Mouse (Mus musculus) mouse embryonic stem cell (cell line): ENCODE data around the gene Olfr866.

Source experiments
- in situ Hi-C, 2 experiments: fragments of 300-500 bp; cut with MboI; formaldehyde crosslinking; loops; 1 replicate in 1 of 2; 3 replicates in 1 of 2; pipeline ENCODE4 v1.14.3; 2019 to 2020; ENCODE audit warnings: low sequenced_read_pairs in 2 of 2, low pct_unique_long_range_greater_than_20kb in 1 of 2, mixed read lengths in 1 of 2; ENCODE audit not compliant: unreplicated experiment in 1 of 2

Gene Olfr866

DNA sequence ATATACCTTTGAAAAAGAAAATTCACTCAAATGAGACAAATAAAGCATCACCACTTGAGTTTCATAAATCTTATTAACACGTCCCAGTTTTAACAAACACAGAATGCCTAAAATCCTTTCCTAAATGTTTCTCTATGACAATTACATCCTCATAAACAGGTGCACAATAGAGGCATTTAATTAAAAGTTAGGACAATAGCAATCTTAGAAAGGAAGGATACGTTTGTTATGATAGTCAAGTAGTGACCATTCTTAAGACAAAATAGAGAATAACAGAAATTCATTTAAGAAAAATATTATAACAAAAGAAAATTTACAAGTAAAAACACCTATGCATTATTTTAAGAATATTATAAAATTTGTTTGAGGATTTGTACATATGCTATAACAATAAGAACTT lies at the start of gene Olfr866:
TSS of gene Olfr866 (minus strand) at position 101 of the 400 bp plus-strand sequence.
- in situ Hi-C loops: no loop called here

DNA sequence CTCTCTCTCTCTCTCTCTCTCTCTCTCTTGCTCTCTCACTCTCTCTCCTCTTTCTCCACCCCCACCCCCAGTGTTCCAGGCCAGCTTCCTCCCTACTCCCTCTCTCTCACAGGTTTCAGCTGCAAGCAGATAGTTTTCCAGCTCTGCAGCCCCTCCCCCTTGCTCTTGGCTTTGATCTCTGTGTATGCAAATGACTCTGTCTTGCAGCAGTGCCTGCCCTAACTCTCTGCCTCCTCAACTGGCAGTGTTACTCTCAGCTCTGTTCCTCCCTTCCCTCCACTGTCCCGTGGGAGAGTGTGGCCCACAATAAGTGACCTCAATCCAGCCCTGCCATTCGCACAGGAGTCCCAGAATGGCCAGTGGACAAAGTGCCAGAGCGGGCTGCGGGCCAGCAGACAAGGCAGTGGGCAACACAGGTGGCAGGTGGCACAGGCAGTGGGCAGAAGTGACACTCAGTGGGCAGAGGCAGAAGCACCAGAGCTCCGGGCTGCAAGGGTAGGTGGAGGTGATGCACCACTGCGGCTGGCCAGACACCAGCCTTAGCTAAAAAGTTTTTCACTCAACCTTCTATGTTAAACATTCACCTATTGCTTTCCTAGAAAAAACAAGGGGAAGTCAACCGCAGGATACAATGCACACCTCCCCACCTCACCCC lies 45.8 kb upstream of the Olfr866 start:
- in situ Hi-C loops: no loop called here

DNA sequence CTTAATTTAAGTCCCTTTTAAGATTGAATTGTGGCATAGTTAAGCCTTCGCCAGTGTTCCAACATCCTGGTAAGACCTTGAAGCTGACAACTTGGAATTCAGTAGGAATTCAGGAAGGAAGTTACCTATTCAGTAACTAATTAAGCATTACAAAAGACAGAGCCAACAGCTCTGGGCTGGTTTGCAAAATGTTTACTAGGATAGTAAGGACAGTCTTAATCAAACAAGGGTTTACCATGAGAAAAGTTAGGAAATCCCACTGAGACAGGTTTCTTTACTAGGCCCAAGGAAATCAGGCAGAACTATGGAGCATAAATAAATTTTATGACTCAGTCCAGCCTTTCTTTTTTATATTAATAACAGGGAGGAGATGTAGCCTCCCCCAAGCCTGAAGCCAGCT lies 43.5 kb upstream of the Olfr866 start:
- in situ Hi-C loops: no loop called here

DNA sequence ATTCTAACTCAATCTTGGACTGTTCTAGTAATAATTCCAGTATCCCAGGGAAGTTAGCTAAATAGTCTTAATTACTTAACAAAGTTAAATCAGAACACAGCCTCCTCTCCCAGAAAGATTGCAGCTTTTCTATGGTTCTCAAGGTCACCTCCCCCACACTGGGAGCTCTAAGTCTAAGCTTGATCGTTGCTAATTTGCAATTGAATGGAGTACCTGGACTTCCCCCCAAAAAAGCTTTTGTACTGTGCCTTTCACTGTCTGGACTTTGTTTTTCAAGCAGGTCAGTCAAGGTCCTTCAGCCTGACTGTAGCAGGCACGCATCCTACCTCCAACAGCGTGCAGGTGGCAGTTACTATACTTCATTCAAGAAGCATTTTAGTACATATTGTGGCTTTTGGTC lies 42.4 kb upstream of the Olfr866 start:
- in situ Hi-C loops: no loop called here

DNA sequence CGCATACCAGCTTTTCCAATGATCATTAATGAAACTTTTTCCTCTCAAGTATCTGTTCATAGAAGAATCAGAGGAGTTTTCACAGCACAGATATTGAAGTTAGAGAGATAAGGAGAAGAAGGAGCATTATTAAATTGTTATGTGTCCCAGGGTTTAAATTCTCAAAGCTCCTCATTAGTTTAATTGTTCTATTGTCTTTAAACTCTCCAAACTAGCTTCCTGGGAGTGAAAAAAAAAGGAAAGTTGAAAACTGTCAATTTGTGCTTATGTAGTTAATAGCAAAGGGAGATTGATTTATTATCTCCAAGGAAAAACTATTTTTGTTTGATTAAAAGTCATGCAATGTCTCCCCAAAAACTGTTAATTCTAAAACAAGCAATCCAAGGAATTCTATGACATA lies 29.6 kb upstream of the Olfr866 start, which contains the start of gene Olfr867:
TSS of gene Olfr867 (minus strand) at position 101 of the 400 bp plus-strand sequence.
- in situ Hi-C loops: no loop called here

DNA sequence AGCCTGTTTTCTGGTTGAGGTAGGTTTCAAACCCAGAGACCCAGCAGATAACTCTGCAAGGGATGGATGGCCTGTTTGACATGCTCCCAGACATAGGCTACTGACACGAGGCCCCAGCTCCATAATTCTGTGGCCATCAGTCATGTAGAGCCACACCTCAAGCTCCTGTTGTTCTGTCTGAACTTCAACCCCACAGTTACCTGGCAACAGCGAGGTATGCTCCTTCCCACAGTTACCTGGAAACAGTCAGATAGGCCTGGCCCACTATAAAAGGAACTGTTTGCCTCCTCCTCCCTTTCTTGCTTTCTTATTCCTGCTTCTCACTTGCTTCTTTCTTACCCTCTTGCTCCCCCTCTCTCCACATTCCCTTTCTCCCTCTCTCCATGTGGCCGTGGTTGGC lies 20.1 kb upstream of the Olfr866 start:
- in situ Hi-C loops: no loop called here
